Mouse (Mus musculus) neural tube, embryonic 15.5 days (tissue): ENCODE data around the gene Plcb3. TPM values are rescaled to one million over a fixed set of nuclear protein-coding genes. Genes with fewer than 3 reads are reported as not detected.
"Not testable (repeated sequence)": the region's sequence is repeated elsewhere in the genome, so short reads cannot be mapped to it uniquely, and the experiment has no call there.

Experiments
- ATAC-seq: fragments of 200-750 bp; cut with Nextera tagmentation; 2 replicates; pipeline ENCODE4 v1.8.0; 2017; ENCODE audit warnings: mild to moderate bottlenecking, moderate TSS enrichment, moderate library complexity; ENCODE audit not compliant: low FRiP score
- H3K27ac ChIP-seq: fragments of 300-500 bp; sonication (generic); replicated peaks from 2 replicates; pipeline ENCODE4 v1.5.1; 2015; ENCODE audit warnings: mild to moderate bottlenecking, inconsistent platforms
- H3K27me3 ChIP-seq: fragments of 300-500 bp; sonication (generic); replicated peaks from 2 replicates; pipeline ENCODE4 v1.6.1; 2015; ENCODE audit warnings: inconsistent platforms
- H3K36me3 ChIP-seq: fragments of 300-500 bp; sonication (generic); 2 replicates; pipeline ENCODE4 v1.6.1; 2015; ENCODE audit warnings: inconsistent platforms
- H3K4me1 ChIP-seq: fragments of 300-500 bp; sonication (generic); 2 replicates; pipeline ENCODE4 v1.6.1; 2015; ENCODE audit warnings: inconsistent platforms
- H3K4me2 ChIP-seq: fragments of 300-500 bp; sonication (generic); 2 replicates; pipeline ENCODE4 v1.6.1; 2015; ENCODE audit warnings: inconsistent platforms, mild to moderate bottlenecking, moderate library complexity
- H3K4me3 ChIP-seq: fragments of 300-500 bp; sonication (generic); replicated peaks from 2 replicates; pipeline ENCODE4 v1.5.1; 2015; ENCODE audit warnings: mild to moderate bottlenecking, inconsistent platforms
- H3K9ac ChIP-seq: fragments of 300-500 bp; sonication (generic); replicated peaks from 2 replicates; pipeline ENCODE4 v1.6.1; 2015; ENCODE audit warnings: mild to moderate bottlenecking, inconsistent platforms
- H3K9me3 ChIP-seq: fragments of 300-500 bp; sonication (generic); replicated peaks from 2 replicates; pipeline ENCODE4 v1.6.1; 2016; ENCODE audit warnings: inconsistent platforms
- WGBS: fragments of 180-500 bp; shearing (Covaris S2); methylation state at CpG from one replicate; pipeline ENCODE4 v1.1.7; 2015; ENCODE audit warnings: mixed read lengths; 5-methylcytosine and 5-hydroxymethylcytosine counted together
- polyA plus RNA-seq: library from polyadenylated mRNA; unstranded; fragments of >200 nt; fragmentation: Nextera tagmentation; extraction: Ambion mirVana; gene quantifications from 2 replicates; pipeline ENCODE4 v1.2.1, GENCODE M21; 2015

The Plcb3 gene
- polyA plus RNA-seq, 1 experiment from 2014 or later = 14.1 TPM

GRCm38 (mm10) chr19:6997721-6998290 is 21.5 kb upstream of the Plcb3 start:
- Histone ChIP-seq H3K4me2 (no peak overlapping the region), H3K4me1 (peaks cover 42% of the 10 kb centered on the region), H3K9me3 (no peaks in the 10 kb centered on the region), H3K36me3 (peaks cover 19% of the 10 kb centered on the region), H3K27ac (no peak overlapping the region), H3K27me3 (no peaks in the 10 kb centered on the region), H3K4me3 (no peak overlapping the region), H3K9ac (no peak overlapping the region)
- WGBS = 81% methylated on average over 9 of the region's 9 CpGs
- ATAC-seq = no peak

- Histone ChIP-seq H3K4me3 (peak within 1 kb of the TSS; percentile 65), H3K9ac (peak within 1 kb of the TSS; percentile 78), H3K4me2 (peak within 1 kb of the TSS; percentile 90), H3K27me3 (no peaks in the 10 kb centered on the region), H3K27ac (peak within 1 kb of the TSS; percentile 78), H3K36me3 (peaks cover 19% of the 10 kb centered on the region), H3K9me3 (no peaks in the 10 kb centered on the region), H3K4me1 (peaks cover 54% of the 10 kb centered on the region)
- peak; percentile 75 for ATAC-seq
- under 1% methylated on average over 24 of the region's 24 CpGs for WGBS
Measured at GRCm38 (mm10) chr19:6996006-6996405, 19.7 kb upstream of the Plcb3 start, which contains the start of the genes Nudt22 and Trpt1. Gene Nudt22 (minus strand): TSS chr19:6996117. Gene Trpt1 (plus strand): TSS chr19:6996131.

- WGBS = 49% methylated on average over 21 of the region's 21 CpGs
- Histone ChIP-seq H3K27me3 (no peaks in the 10 kb centered on the region), H3K9me3 (no peaks in the 10 kb centered on the region), H3K4me1 (peaks cover 54% of the 10 kb centered on the region), H3K4me2 (peak overlapping the region; percentile 90), H3K9ac (peak overlapping the region; percentile 78), H3K36me3 (peaks cover 18% of the 10 kb centered on the region), H3K27ac (peak overlapping the region; percentile 78), H3K4me3 (peak overlapping the region; percentile 65)
- ATAC-seq = no peak; the same call in 1 of the 2 replicates
Measured at GRCm38 (mm10) chr19:6995255-6995991, 19.2 kb upstream of the Plcb3 start.

- Histone ChIP-seq H3K4me2 (peak overlapping the region; percentile 90), H3K27ac (no peak overlapping the region), H3K36me3 (peaks cover 10% of the 10 kb centered on the region), H3K9ac (peak overlapping the region; percentile 78; the same call in 1 of the 2 replicates), H3K27me3 (no peaks in the 10 kb centered on the region), H3K4me1 (peaks cover 54% of the 10 kb centered on the region), H3K4me3 (no peak overlapping the region; the same call in 1 of the 2 replicates), H3K9me3 (no peaks in the 10 kb centered on the region)
- 88% methylated on average over 8 of the region's 8 CpGs for WGBS
- ATAC-seq = no peak
Measured at GRCm38 (mm10) chr19:6994489-6994888, 18.2 kb upstream of the Plcb3 start.

- Histone ChIP-seq H3K9ac (no peak overlapping the region), H3K4me1 (peaks cover 54% of the 10 kb centered on the region), H3K9me3 (no peaks in the 10 kb centered on the region), H3K4me2 (no peak overlapping the region), H3K4me3 (no peak overlapping the region), H3K36me3 (peaks cover 5% of the 10 kb centered on the region), H3K27ac (no peak overlapping the region), H3K27me3 (no peaks in the 10 kb centered on the region)
- ATAC-seq = no peak
- 91% methylated on average over 8 of the region's 8 CpGs for WGBS
Measured at GRCm38 (mm10) chr19:6994002-6994401, 17.7 kb upstream of the Plcb3 start.

- Histone ChIP-seq H3K36me3 (no peaks in the 10 kb centered on the region), H3K27me3 (no peaks in the 10 kb centered on the region), H3K4me3 (peak overlapping the region; percentile 49), H3K4me1 (peaks cover 57% of the 10 kb centered on the region), H3K9ac (peak overlapping the region; percentile 42), H3K4me2 (peak overlapping the region; percentile 89), H3K27ac (peak overlapping the region; percentile 45; the same call in 1 of the 2 replicates), H3K9me3 (no peaks in the 10 kb centered on the region)
- 0 out of 2 replicates have a peak, but pooled peaks have one; percentile 1 for ATAC-seq
- WGBS = 63% methylated on average over 14 of the region's 14 CpGs
Measured at GRCm38 (mm10) chr19:6993011-6993770, 16.9 kb upstream of the Plcb3 start.

GRCm38 (mm10) chr19:6992011-6992858 is 16.0 kb upstream of the Plcb3 start, which contains the start of gene Dnajc4:
Gene Dnajc4 (minus strand): TSS chr19:6992572.
- peak within 1 kb of the TSS; percentile 66 for H3K27ac ChIP-seq
- peaks cover 55% of the 10 kb centered on the region for H3K4me1 ChIP-seq
- peak within 1 kb of the TSS; percentile 49 for H3K4me3 ChIP-seq
- H3K4me2 ChIP-seq = peak within 1 kb of the TSS; percentile 89
- peak within 1 kb of the TSS; percentile 63 for H3K9ac ChIP-seq
- no peaks in the 10 kb centered on the region for H3K27me3 ChIP-seq
- no peaks in the 10 kb centered on the region for H3K9me3 ChIP-seq
- H3K36me3 ChIP-seq = no peaks in the 10 kb centered on the region
- ATAC-seq = peak; percentile 92
- 2% methylated on average over 37 of the region's 37 CpGs for WGBS

GRCm38 (mm10) chr19:6991166-6991565 is 14.9 kb upstream of the Plcb3 start:
- H3K9me3 ChIP-seq, H3K9ac ChIP-seq, H3K27ac ChIP-seq, H3K4me3 ChIP-seq, H3K36me3 ChIP-seq, ATAC-seq, H3K27me3 ChIP-seq, H3K4me2 ChIP-seq: not testable (repeated sequence)
- peaks cover 54% of the 10 kb centered on the region for H3K4me1 ChIP-seq
- 94% methylated on average over 6 of the region's 6 CpGs for WGBS

- H3K27ac ChIP-seq = no peak overlapping the region
- no peak overlapping the region for H3K4me2 ChIP-seq
- no peaks in the 10 kb centered on the region for H3K27me3 ChIP-seq
- H3K9me3 ChIP-seq = no peaks in the 10 kb centered on the region
- H3K9ac ChIP-seq = no peak overlapping the region
- H3K36me3 ChIP-seq = 0 out of 2 replicates have a peak, but pooled peaks cover under 1% of the 10 kb centered on the region
- ATAC-seq = no peak
- peaks cover 58% of the 10 kb centered on the region for H3K4me1 ChIP-seq
- WGBS = 86% methylated on average over 6 of the region's 6 CpGs
- no peak overlapping the region for H3K4me3 ChIP-seq
Measured at GRCm38 (mm10) chr19:6990712-6991111, 14.4 kb upstream of the Plcb3 start.

- peaks cover 12% of the 10 kb centered on the region for H3K36me3 ChIP-seq
- H3K9me3 ChIP-seq = no peaks in the 10 kb centered on the region
- no peak overlapping the region for H3K27ac ChIP-seq
- no peaks in the 10 kb centered on the region for H3K27me3 ChIP-seq
- WGBS = 95% methylated on average over 8 of the region's 8 CpGs
- H3K9ac ChIP-seq = no peak overlapping the region
- H3K4me3 ChIP-seq = no peak overlapping the region
- H3K4me2 ChIP-seq = no peak overlapping the region
- ATAC-seq = no peak
- H3K4me1 ChIP-seq = peaks cover 50% of the 10 kb centered on the region
Measured at GRCm38 (mm10) chr19:6989251-6989650, 13.0 kb upstream of the Plcb3 start.

GRCm38 (mm10) chr19:6987904-6988285 is 11.6 kb upstream of the Plcb3 start:
- Histone ChIP-seq H3K36me3 (peaks cover 18% of the 10 kb centered on the region), H3K9ac (peak overlapping the region; percentile 92), H3K27me3 (no peaks in the 10 kb centered on the region), H3K9me3 (no peaks in the 10 kb centered on the region), H3K4me3 (peak overlapping the region; percentile 80), H3K27ac (peak overlapping the region; percentile 86), H3K4me1 (peaks cover 41% of the 10 kb centered on the region), H3K4me2 (peak overlapping the region; percentile 88)
- WGBS = 3% methylated on average over 8 of the region's 8 CpGs
- ATAC-seq = 0 out of 2 replicates have a peak, but pooled peaks have one; percentile 0
